Mouse (Mus musculus) liver, postnatal 0 days (tissue): Measurements from ENCODE around the gene Snrnp25. TPM values are rescaled to one million over a fixed set of nuclear protein-coding genes. Genes with fewer than 3 reads are reported as not detected.
A peak's percentile ranks its signal among the peaks of the same experiment; 100 is the strongest.

ENCODE experiments used
- ATAC-seq: fragments of 200-750 bp; cut with Nextera tagmentation; 2 replicates; pipeline ENCODE4 v1.8.0; 2017; ENCODE audit warnings: mild to moderate bottlenecking, moderate library complexity
- DNase-seq: peaks from one replicate; pipeline ENCODE4 v3.0.0-alpha.2; 2016
- H3K27ac ChIP-seq: fragments of 300-500 bp; sonication (generic); 2 replicates; pipeline ENCODE4 v1.5.1; 2014; ENCODE audit warnings: antibody characterized with exemption, moderate library complexity, mild to moderate bottlenecking, low read depth
- H3K27me3 ChIP-seq: fragments of 300-500 bp; sonication (generic); 2 replicates; pipeline ENCODE4 v1.6.1; 2014; ENCODE audit warnings: low read length, control low read depth, mixed read lengths; ENCODE audit not compliant: insufficient read depth
- H3K36me3 ChIP-seq: fragments of 300-500 bp; sonication (generic); replicated peaks from 2 replicates; pipeline ENCODE4 v1.6.1; 2014; ENCODE audit warnings: mild to moderate bottlenecking, control low read depth, low read length, moderate library complexity, mixed read lengths; ENCODE audit not compliant: insufficient read depth
- H3K4me1 ChIP-seq: fragments of 300-500 bp; sonication (generic); 2 replicates; pipeline ENCODE4 v1.6.1; 2014; ENCODE audit warnings: antibody characterized with exemption, mild to moderate bottlenecking, control low read depth; ENCODE audit not compliant: insufficient read depth
- H3K4me2 ChIP-seq: fragments of 300-500 bp; sonication (generic); 2 replicates; pipeline ENCODE4 v1.6.1; 2014; ENCODE audit warnings: low read depth, mild to moderate bottlenecking, low read length, moderate library complexity, mixed read lengths
- H3K4me3 ChIP-seq: fragments of 300-500 bp; sonication (generic); 2 replicates; pipeline ENCODE4 v1.5.1; 2014; ENCODE audit warnings: low read depth, low read length
- H3K9ac ChIP-seq: fragments of 300-500 bp; sonication (generic); replicated peaks from 2 replicates; pipeline ENCODE4 v1.6.1; 2014; ENCODE audit warnings: mild to moderate bottlenecking, moderate library complexity
- H3K9me3 ChIP-seq: fragments of 300-500 bp; sonication (generic); 2 replicates; pipeline ENCODE4 v1.6.1; 2016; ENCODE audit warnings: mild to moderate bottlenecking, control low read depth, low read length, mixed read lengths
- CTCF ChIP-seq: sonication (generic); IDR thresholded peaks from 2 replicates; pipeline ENCODE4 v1.5.1; 2016; ENCODE audit warnings: antibody characterized with exemption, low read depth
- EP300 ChIP-seq: IDR thresholded peaks from 2 replicates; pipeline ENCODE4 v1.6.1; 2016; ENCODE audit warnings: antibody characterized with exemption, low read depth, mild to moderate bottlenecking
- WGBS: fragments of 180-500 bp; shearing (Covaris S2); extraction: QIAGEN DNeasy Blood & Tissue Kit; methylation state at CpG from one replicate; pipeline ENCODE4 v1.1.7; 2014; ENCODE audit not compliant: insufficient replicate concordance; 5-methylcytosine and 5-hydroxymethylcytosine counted together
- polyA plus RNA-seq: library from polyadenylated mRNA; unstranded; fragments of >200 nt; fragmentation: Nextera tagmentation; extraction: Ambion mirVana; gene quantifications from 2 replicates; pipeline ENCODE4 v1.2.1, GENCODE M21; 2015

Snrnp25 gene
- polyA plus RNA-seq, 1 experiment from 2014 or later, result 32.9 TPM

DNA sequence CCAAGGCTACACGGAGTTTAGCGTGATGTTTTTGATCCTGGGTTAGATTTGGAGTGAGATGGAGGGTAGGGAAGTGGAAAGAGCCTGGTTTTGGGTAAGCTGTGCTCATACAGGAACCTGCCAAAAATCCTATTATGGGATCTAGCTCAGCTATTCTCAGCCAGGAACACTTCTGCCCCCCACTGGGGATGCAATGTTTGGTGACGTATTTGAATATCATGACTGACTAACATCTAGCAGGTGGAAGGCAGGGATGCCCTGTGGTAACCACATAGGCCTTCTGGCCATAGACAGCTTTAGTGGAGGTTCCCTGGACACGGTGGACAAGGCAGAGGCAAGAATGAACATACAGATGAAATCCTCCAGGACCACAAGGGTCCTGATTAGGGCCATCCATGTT lies 25.0 kb downstream of the Snrnp25 start:
- Histone ChIP-seq H3K4me3 (no peak overlapping the region), H3K4me1 (peaks cover 16% of the 10 kb centered on the region), H3K4me2 (no peak overlapping the region), H3K9ac (no peak overlapping the region), H3K27me3 (0 out of 2 replicates have a peak, but pooled peaks cover under 1% of the 10 kb centered on the region), H3K9me3 (no peaks in the 10 kb centered on the region), H3K27ac (no peak overlapping the region), H3K36me3 (peaks cover 61% of the 10 kb centered on the region)
- no peak for TF ChIP-seq EP300
- 0 out of 2 replicates have a peak, but pooled peaks have one; percentile 12 for TF ChIP-seq CTCF
- ATAC-seq (no peak), DNase-seq (no peak)
- 80% methylated on average over 4 of the region's 4 CpGs for WGBS

DNA sequence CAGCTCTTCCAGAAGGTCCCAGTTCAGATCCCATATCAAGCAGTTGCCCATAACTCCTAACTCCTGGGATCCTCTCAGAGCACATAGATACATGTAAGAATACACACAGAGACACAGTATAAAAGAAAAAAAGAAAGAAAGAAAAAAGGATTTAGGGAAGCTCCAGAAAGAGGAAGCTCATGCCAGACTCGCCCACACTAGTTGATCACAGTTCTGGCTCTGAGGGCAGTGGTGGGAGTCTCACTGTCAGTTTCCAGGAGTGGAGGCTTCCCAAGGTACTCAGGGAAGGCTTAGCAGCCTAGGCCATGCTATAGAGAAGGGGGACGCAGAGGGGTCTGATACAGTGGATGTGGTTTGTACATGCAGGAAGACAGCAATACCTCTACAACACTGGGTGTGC lies 25.9 kb downstream of the Snrnp25 start:
- H3K36me3 ChIP-seq, result peaks cover 62% of the 10 kb centered on the region
- peaks cover 7% of the 10 kb centered on the region for H3K4me1 ChIP-seq
- H3K4me2 ChIP-seq, result no peak overlapping the region
- no peak for TF ChIP-seq EP300
- no peak for TF ChIP-seq CTCF
- no peak overlapping the region for H3K9ac ChIP-seq
- ATAC-seq, result no peak
- H3K4me3 ChIP-seq, result no peak overlapping the region
- no peak for DNase-seq
- WGBS, result 71% methylated on average over 2 of the region's 2 CpGs
- H3K27ac ChIP-seq, result no peak overlapping the region
- H3K9me3 ChIP-seq, result no peaks in the 10 kb centered on the region
- H3K27me3 ChIP-seq, result no peaks in the 10 kb centered on the region

DNA sequence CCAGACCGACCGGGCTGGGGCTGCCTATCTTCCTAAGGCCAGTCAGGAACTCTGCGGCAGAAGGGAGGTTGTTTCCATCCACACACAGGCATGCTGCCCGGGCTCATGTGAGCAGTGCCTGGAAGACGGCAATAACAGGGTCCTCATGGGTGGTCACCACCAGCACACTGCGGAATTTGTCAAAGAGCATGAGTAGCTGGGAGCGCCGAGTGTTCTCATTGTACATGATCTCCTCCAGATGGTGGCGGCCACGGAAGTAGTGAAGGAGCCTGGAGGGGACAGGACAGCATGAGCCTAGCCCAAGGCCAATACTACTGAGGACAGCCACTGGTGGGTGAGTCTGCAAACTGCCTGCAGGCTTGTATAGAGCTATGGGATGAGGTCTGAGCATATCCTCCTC lies 27.6 kb downstream of the Snrnp25 start:
- Histone ChIP-seq H3K4me3 (no peak overlapping the region), H3K9me3 (no peaks in the 10 kb centered on the region), H3K27ac (no peak overlapping the region), H3K4me2 (no peak overlapping the region), H3K27me3 (no peaks in the 10 kb centered on the region), H3K4me1 (no peaks in the 10 kb centered on the region), H3K36me3 (peaks cover 79% of the 10 kb centered on the region), H3K9ac (no peak overlapping the region)
- ATAC-seq (no peak), DNase-seq (no peak)
- WGBS, result 91% methylated on average over 10 of the region's 10 CpGs
- TF ChIP-seq CTCF (no peak), EP300 (no peak)

DNA sequence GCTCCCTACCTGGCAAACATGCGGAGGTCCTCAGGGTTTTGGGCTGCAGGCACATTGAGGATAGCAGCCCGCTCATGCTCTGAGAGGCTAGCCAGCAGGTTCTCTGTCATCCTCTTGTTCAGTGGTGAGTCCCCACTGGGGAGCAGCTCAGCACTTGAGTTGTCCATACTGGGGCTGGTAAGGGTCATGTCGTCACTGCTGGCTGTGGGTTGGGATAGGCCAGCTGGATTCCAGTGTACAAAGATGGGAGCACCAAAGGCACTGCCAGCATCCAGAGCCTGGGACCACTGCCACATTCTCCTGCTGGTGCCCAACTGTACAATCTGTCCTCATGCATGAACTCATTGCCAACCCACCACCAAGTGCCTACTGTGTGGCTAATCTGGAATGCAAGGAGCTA lies 28.7 kb downstream of the Snrnp25 start:
- no peak for ATAC-seq
- Histone ChIP-seq H3K27ac (no peak overlapping the region), H3K9ac (no peak overlapping the region), H3K4me1 (no peaks in the 10 kb centered on the region), H3K4me2 (no peak overlapping the region), H3K4me3 (no peak overlapping the region), H3K9me3 (no peaks in the 10 kb centered on the region), H3K36me3 (peaks cover 86% of the 10 kb centered on the region), H3K27me3 (no peaks in the 10 kb centered on the region)
- 91% methylated on average over 3 of the region's 3 CpGs for WGBS
- no peak for DNase-seq
- no peak for TF ChIP-seq EP300
- no peak for TF ChIP-seq CTCF

DNA sequence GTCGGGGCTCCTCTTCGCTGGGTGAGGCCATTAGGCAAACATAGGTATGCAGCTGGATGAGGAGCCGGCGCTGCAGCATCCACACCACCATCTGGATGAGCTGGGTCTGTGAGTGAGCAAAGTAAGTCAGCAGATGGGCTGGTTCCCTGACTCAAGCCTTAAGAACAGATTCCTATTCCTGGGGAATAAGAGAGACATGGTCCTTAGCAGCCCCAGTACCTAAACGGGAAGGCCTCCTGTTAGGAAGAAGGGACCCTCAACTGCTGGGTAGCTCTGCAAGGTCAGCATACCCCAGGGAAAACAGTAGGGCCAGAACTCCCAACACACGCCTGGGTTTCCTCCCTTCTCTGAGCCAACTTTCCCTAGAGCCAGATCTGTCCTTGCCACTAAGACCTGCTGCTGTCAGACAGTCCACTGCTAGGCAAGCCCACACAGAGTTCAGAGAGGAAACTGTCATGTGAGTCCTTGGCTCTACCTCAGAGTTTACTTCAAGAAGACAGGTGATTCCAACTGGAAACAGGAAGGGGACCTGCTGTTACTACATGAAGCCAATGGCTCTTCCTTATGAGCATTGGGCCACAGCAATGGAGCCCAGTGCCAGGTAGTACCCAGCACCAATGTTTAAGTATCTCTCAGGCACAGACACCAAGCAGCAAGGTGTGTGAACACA lies 29.7 kb downstream of the Snrnp25 start:
- H3K9ac ChIP-seq, result no peak overlapping the region
- H3K36me3 ChIP-seq, result peaks cover 81% of the 10 kb centered on the region
- no peaks in the 10 kb centered on the region for H3K4me1 ChIP-seq
- H3K27me3 ChIP-seq, result no peaks in the 10 kb centered on the region
- ATAC-seq (no peak), DNase-seq (no peak)
- no peak overlapping the region for H3K4me2 ChIP-seq
- TF ChIP-seq CTCF (no peak), EP300 (no peak)
- 85% methylated on average over 6 of the region's 6 CpGs for WGBS
- H3K9me3 ChIP-seq, result no peaks in the 10 kb centered on the region
- H3K27ac ChIP-seq, result no peak overlapping the region
- no peak overlapping the region for H3K4me3 ChIP-seq

DNA sequence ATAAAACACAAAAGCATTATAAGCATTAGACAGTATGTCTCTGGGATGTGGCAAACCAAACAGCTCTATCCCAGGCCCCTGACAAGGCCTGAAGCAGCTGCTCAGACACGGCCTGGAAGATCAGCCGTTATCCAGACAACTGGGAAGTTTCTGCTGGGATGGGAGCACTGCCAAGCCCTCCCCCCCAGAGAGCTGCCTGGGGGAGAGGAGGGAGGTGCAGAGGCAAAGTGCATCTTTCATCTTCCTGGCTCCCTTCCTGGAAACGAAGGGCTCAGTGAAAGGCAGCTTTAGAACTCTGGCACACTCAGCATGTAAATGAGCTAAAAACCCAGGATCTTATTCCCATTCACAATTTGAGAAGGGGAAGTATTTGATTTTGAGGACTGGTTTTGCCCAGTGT lies 30.4 kb downstream of the Snrnp25 start:
- Histone ChIP-seq H3K36me3 (peaks cover 80% of the 10 kb centered on the region), H3K27me3 (no peaks in the 10 kb centered on the region), H3K9ac (no peak overlapping the region), H3K4me3 (no peak overlapping the region), H3K27ac (no peak overlapping the region), H3K4me1 (no peaks in the 10 kb centered on the region), H3K4me2 (no peak overlapping the region), H3K9me3 (no peaks in the 10 kb centered on the region)
- TF ChIP-seq EP300, result no peak
- no peak for TF ChIP-seq CTCF
- no peak for ATAC-seq
- WGBS, result 59% methylated on average over 3 of the region's 3 CpGs
- no peak for DNase-seq

DNA sequence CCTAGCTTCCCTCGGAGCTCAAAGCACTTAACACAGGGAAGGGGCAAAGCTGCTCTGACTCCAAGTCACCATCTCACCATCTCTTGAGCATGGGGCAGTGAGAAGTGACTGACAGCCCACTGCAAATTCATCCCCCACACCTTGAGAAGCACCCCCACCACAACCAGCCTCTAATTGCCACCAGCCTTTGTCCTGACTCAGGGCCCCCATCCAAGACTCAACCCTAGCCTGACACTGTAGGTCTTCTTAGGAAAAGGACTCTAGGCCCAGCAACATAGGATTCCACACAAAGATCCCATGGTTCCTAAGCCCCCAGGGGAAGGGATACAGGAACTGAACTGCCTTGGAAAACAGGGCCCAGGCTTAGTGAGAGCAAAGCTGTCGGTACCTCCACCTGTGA lies 30.9 kb downstream of the Snrnp25 start:
- Histone ChIP-seq H3K36me3 (peaks cover 82% of the 10 kb centered on the region), H3K4me2 (no peak overlapping the region), H3K9ac (no peak overlapping the region), H3K27me3 (no peaks in the 10 kb centered on the region), H3K9me3 (no peaks in the 10 kb centered on the region), H3K27ac (no peak overlapping the region), H3K4me1 (no peaks in the 10 kb centered on the region), H3K4me3 (no peak overlapping the region)
- no peak for TF ChIP-seq CTCF
- no peak for TF ChIP-seq EP300
- 86% methylated on average over 2 of the region's 2 CpGs for WGBS
- no peak for DNase-seq
- ATAC-seq, result no peak
